Mouse (Mus musculus): Measurements from ENCODE around the gene Dtd1. TPM values are rescaled to one million over a fixed set of nuclear protein-coding genes. Genes with fewer than 3 reads are reported as not detected.

Dtd1 gene
- polyA plus RNA-seq (2012; rRNA removed): 2.4 and 3.2 TPM in 2 replicates

DNA sequence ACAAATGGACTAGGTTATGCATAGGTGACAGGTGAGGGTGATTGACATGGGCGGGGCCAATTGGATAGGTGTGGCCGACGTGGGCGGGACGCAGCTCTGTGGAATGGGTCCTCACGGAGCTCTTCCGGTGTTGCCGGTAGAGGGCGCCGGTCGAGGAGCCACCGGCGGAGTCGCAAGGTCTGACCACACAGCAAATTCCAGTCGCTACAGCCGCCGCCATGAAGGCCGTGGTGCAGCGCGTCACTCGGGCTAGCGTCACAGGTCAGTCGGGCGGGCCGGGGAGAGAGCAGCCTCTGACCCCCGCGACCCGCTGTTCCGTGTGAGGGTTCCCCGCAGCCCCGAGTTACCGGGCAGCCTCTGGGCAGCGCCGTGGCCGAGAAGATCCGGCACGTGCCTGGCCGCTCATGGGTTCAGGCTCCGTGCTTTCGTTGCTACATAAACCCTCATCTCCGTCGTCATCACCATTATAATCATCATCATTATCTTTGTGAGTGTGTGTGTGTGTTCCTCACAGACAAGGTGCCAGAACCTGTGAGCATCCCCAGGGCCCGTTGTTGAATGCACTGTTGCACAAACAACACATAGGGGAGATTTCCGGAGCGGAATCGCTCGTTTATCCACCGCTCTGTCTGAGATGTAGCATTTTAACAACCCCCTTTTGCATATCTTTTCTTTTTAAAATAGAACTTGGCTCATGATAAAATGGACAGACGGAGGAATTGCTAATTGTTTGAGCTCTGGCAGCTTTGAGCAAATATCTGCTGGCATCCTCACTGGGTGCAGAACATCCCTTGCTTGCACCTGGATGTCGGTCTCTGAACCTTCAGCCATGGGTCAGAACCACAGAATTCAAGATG lies at the start of gene Dtd1:
Gene Dtd1, plus strand, starts transcription at position 67 of the 857 bp plus-strand sequence.

DNA sequence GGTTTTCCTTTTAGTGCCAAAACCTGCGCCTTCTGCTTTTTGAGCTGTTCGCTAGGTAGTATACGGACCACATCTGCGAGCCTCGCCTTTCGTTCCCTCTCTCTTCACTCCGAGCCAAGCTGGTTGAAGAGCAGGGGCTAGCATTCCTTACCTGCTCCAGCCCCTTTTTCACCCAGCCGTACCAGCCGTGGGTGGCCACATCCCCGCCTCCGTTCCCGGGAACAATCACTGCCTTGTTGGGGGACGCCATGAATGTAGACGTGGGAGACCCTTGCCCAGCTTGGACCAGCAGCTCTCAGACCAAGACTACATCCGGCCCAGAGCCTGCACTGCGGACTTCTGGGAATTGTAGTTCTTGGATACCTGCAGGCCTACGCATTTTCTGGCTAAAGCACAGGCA lies 49.2 kb upstream of the Dtd1 start, which contains the start of gene Rbbp9:
Gene Rbbp9, minus strand, starts transcription at position 341 of the 400 bp plus-strand sequence.

DNA sequence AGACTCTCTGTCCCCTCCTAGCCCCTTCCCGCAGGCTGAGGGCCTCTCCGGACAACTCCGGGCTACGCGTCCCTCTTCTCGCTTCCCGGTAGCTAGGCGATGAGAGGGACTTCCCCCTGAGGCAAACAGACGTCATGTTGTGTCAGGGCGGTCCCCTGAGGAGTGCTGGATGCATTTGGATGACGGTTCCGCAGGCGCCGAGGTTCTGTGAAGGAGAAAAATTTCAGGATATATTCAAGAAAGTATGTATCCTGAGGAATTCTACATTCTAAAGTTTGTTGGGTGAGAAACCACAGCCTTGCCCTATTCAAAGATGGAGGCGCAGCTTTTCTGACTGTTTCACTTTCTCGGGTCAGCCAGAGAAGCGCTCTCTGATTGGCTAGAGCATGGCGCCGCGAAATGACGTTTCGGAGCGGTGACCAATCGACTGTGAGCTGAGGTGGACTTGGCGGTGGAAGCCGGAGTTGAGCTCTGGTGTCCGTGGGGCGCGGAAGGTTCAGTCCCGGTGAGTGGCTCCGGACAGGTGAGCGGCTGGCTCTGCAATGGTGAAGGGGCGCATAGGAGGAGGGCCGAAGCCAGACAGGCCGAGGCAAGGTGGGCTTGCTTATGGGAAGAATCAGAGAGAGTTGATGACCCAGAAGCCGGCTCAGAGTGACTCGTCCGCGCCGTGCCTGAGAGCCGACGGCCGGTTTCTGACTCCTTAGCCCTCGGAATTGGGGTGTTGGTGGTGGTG lies 43.7 kb upstream of the Dtd1 start, which contains the start of gene Sec23b:
Gene Sec23b, plus strand, starts transcription at position 410 of the 733 bp plus-strand sequence.

GRCm38 (mm10) chr2:144593951-144594651 lies 5.6 kb upstream of the Dtd1 start, which contains the start of gene Smim26:
TSS of gene Smim26 (plus strand) at chr2:144594054.

Other genes with a start within 250 kb of the Dtd1 start
- 10.4 and 14.7 TPM in 2 replicates for gene Kat14, start 230.9 kb upstream of the Dtd1 start, polyA plus RNA-seq (2012; rRNA removed)
- gene Pet117, start 230.9 kb upstream of the Dtd1 start, polyA plus RNA-seq (2012; rRNA removed): not detected in 2 replicates
- gene Dzank1, start 72.5 kb upstream of the Dtd1 start, polyA plus RNA-seq (2012; rRNA removed): 0.08 and 0.18 TPM in 2 replicates
- gene Polr3f, start 72.2 kb upstream of the Dtd1 start, polyA plus RNA-seq (2012; rRNA removed): 0.31 and 1.3 TPM in 2 replicates
- 2.0 and 2.6 TPM in 2 replicates for gene Rbbp9, start 49.0 kb upstream of the Dtd1 start, polyA plus RNA-seq (2012; rRNA removed)
- 20.6 and 21.8 TPM in 2 replicates for gene Sec23b, start 43.7 kb upstream of the Dtd1 start, polyA plus RNA-seq (2012; rRNA removed)
- 0.49 TPM in 1 of 2 replicates, not detected in the other for gene Smim26, start 5.8 kb upstream of the Dtd1 start, polyA plus RNA-seq (2012; rRNA removed)
- gene Scp2d1, start 223.8 kb downstream of the Dtd1 start, polyA plus RNA-seq (2012; rRNA removed): not detected in 2 replicates